ENCODE assay signal across 9 mouse cellular contexts in the genomic region with DNA sequence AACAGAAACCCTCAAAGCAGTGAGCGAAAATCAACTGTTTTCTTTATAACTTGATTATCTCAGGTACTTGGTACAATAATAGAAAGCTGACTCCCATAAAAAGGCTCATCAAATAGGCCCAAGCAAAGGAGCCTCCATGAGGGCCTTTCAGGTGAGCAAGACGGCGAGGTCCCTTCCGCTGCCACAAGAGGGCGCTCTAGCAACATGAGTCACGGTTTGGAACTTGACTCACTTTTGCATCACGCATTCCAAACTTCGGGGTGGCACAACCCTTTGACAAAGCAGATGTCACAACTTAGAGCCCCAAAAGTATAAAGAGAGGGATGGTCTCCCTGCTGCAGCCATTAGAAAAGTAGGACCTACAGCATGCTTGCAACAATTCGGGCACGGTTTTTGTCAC. TPM values are rescaled to one million over a fixed set of nuclear protein-coding genes. Genes with fewer than 3 reads are reported as not detected.
A peak's percentile ranks its signal among the peaks of the same experiment; 100 is the strongest.
DNase-seq lines count a peak whose midpoint lies in the region; ATAC-seq and TF ChIP-seq lines count a peak whose summit lies in the region.
"Had no signal": no experiment of that assay in that cellular context is flagged by ENCODE, and none has a peak within 500 bp of the region (broad histone marks: within the 10 kb centered on the region; RNA-seq: fewer than 3 reads in every experiment).

No protein-coding gene starts in this region.

- no peaks in the 10 kb centered on the region for H3K9me3 ChIP-seq in intestine, postnatal 0 days (ENCODE audit: control insufficient read depth)
- no peaks in the 10 kb centered on the region for H3K9me3 ChIP-seq in intestine, embryonic 16.5 days (ENCODE audit: control insufficient read depth, low read length)

- no peak for ATAC-seq in intestine, postnatal 0 days
- no peak for ATAC-seq in intestine, embryonic 16.5 days
- peak; percentile 76 for ATAC-seq in erythroblast, adult 5-6 weeks (replicated peaks; ENCODE audit: low FRiP score, poor library complexity, severe bottlenecking)
- peak; percentile 72; the same call in 1 of the 2 replicates for ATAC-seq in monocyte, adult 5-6 weeks (replicated peaks; ENCODE audit: insufficient number of reproducible peaks, low FRiP score, low TSS enrichment, poor library complexity, severe bottlenecking)

- H3K27ac ChIP-seq in intestine, postnatal 0 days (ENCODE audit: low read depth, low read length): no peak overlapping the region
- H3K27ac ChIP-seq in intestine, embryonic 16.5 days (ENCODE audit: low read length): no peak overlapping the region

- no peak overlapping the region for H3K4me2 ChIP-seq in intestine, postnatal 0 days (replicated peaks; ENCODE audit: low read depth)
- no peak overlapping the region for H3K4me2 ChIP-seq in intestine, embryonic 16.5 days (ENCODE audit: low read depth, low read length)

- no peak overlapping the region for H3K9ac ChIP-seq in intestine, postnatal 0 days (ENCODE audit: low read depth, low read length)
- no peak overlapping the region for H3K9ac ChIP-seq in intestine, embryonic 16.5 days (ENCODE audit: low read depth, low read length)

- no peaks in the 10 kb centered on the region for H3K4me1 ChIP-seq in intestine, postnatal 0 days (replicated peaks; ENCODE audit: control insufficient read depth, insufficient read depth, low read length)
- no peaks in the 10 kb centered on the region for H3K4me1 ChIP-seq in intestine, embryonic 16.5 days (ENCODE audit: control insufficient read depth, insufficient read depth, low read length)

- no peaks in the 10 kb centered on the region for H3K36me3 ChIP-seq in intestine, postnatal 0 days (ENCODE audit: control insufficient read depth, insufficient read depth)
- no peaks in the 10 kb centered on the region for H3K36me3 ChIP-seq in intestine, embryonic 16.5 days (ENCODE audit: control insufficient read depth, insufficient read depth, low read length)

- DNase-seq in brain, adult 2 months (ENCODE audit: low read depth, low spot score): peak; percentile 92
- peak; percentile 89 for DNase-seq in heart, postnatal 4 days
- DNase-seq in left cerebral cortex, postnatal 25 days (ENCODE audit: low spot score in 2 of 2): peak; percentile 84 to 90
- peak; percentile 94 for DNase-seq in testis, postnatal 10 days (ENCODE audit: low spot score)

- intact Hi-C loops in left cerebral cortex, postnatal 25 days (cut with DNase I): loop anchor here (1.0 to 5.0 kb wide), 3 partner anchors 60 to 177 kb away; no protein-coding TSS in a partner anchor

- TF ChIP-seq CTCF in intestine, postnatal 0 days (IDR thresholded peaks at IDR 0.05; ENCODE audit: low read depth): peak; percentile 93

- H3K4me3 ChIP-seq in intestine, postnatal 0 days (ENCODE audit: low read depth, low read length): no peak overlapping the region
- H3K4me3 ChIP-seq in intestine, embryonic 16.5 days (ENCODE audit: low read length): no peak overlapping the region
- H3K4me3 ChIP-seq: erythroblast, embryonic 14.5 days had no signal

- 20% methylated on average over 10 of the region's 10 CpGs for WGBS in intestine, postnatal 0 days
- 22% methylated on average over 10 of the region's 10 CpGs for WGBS in intestine, embryonic 16.5 days

- H3K27me3 ChIP-seq in intestine, postnatal 0 days (replicated peaks; ENCODE audit: control insufficient read depth, insufficient read depth, low read length): no peaks in the 10 kb centered on the region
- H3K27me3 ChIP-seq in intestine, embryonic 16.5 days (replicated peaks; ENCODE audit: control insufficient read depth, insufficient read depth, low read length): no peaks in the 10 kb centered on the region

RNA-seq across cellular contexts. Expression of gene Specc1, which starts 5.9 kb away (rescaled TPM):
- 10.3 and 11.1 TPM in 2 replicates for polyA plus RNA-seq in intestine, postnatal 0 days (2015; fragmentation: Nextera tagmentation; extraction: Ambion mirVana)
- 7.3 and 8.3 TPM in 2 replicates for polyA plus RNA-seq in intestine, embryonic 16.5 days (2015; fragmentation: Nextera tagmentation; extraction: Ambion mirVana)
- total RNA-seq in erythroblast, adult 5-6 weeks (2015; ENCODE audit: low replicate concordance): 950 and 990 TPM in 2 replicates
- total RNA-seq in erythroblast, adult 5-6 weeks (2017; ENCODE audit: low replicate concordance): 2,020 and 2,075 TPM in 2 replicates
- total RNA-seq in heart, postnatal 4 days (2021): 10 to 100 TPM; 18.3 to 26.7 TPM
- 10 to 100 TPM; 64.5 to 69.6 TPM for total RNA-seq in left cerebral cortex, postnatal 25 days (2021)
- 37.8 to 63.9 TPM (median 41.1 TPM) in 3 replicates for total RNA-seq in monocyte, adult 5-6 weeks (2017)

RNA-seq across cellular contexts. Expression of gene Akap10, which starts 20.6 kb away (rescaled TPM):
- polyA plus RNA-seq in intestine, postnatal 0 days (2015; fragmentation: Nextera tagmentation; extraction: Ambion mirVana): 6.8 and 8.5 TPM in 2 replicates
- polyA plus RNA-seq in intestine, embryonic 16.5 days (2015; fragmentation: Nextera tagmentation; extraction: Ambion mirVana): 12.3 and 13.0 TPM in 2 replicates
- total RNA-seq in erythroblast, adult 5-6 weeks (2015; ENCODE audit: low replicate concordance): 20.4 and 22.8 TPM in 2 replicates
- total RNA-seq in erythroblast, adult 5-6 weeks (2017; ENCODE audit: low replicate concordance): 18.3 and 20.4 TPM in 2 replicates
- 10 to 100 TPM; 16.9 to 18.6 TPM for total RNA-seq in heart, postnatal 4 days (2021)
- total RNA-seq in left cerebral cortex, postnatal 25 days (2021): 10 to 100 TPM; 33.1 to 36.8 TPM
- total RNA-seq in monocyte, adult 5-6 weeks (2017): 35.7 to 65.4 TPM (median 59.7 TPM) in 3 replicates

Comparison
In these comparisons a context has a peak if more than half of its experiments do, and no peak if none do; other contexts are left out.
1. ATAC-seq: peak in erythroblast, adult 5-6 weeks (single experiment) and monocyte, adult 5-6 weeks (single experiment); none in intestine, postnatal 0 days (single experiment) and intestine, embryonic 16.5 days (single experiment).
2. RNA of gene Specc1, which starts 5.9 kb away (total RNA-seq): 950 to 2,075 TPM in erythroblast, adult 5-6 weeks; 64.5 to 69.6 TPM in left cerebral cortex, postnatal 25 days, 37.8 to 63.9 TPM in monocyte, adult 5-6 weeks and 18.3 to 26.7 TPM in heart, postnatal 4 days; every median in the first group is over 10 times any median in the second.
3. Peak in every context shown above with its lines, with median percentiles within 50 percentile points of each other: DNase-seq.